Mouse (Mus musculus) heart, adult 18-20 months (tissue): ENCODE data around the gene Gm11549. TPM values are rescaled to one million over a fixed set of nuclear protein-coding genes. Genes with fewer than 3 reads are reported as not detected.

Experiments
- DNase-seq, 2 experiments: peaks; one replicate each; pipeline ENCODE4 v3.0.0; 2021 to 2022; ENCODE audit warnings: mixed read lengths in 1 of 2
- long read RNA-seq, 2 experiments: library from polyadenylated mRNA; stranded (forward); transcript quantifications; one replicate each; pipeline ENCODE4 v2.0.0; 2021
- total RNA-seq, 2 experiments: library from RNA; stranded (reverse); gene quantifications; 2 replicates each; pipeline ENCODE4 v1.2.3; 2021

Gm11549 gene
- total RNA-seq: not detected
- long read RNA-seq, experiment 1: 0 reads
- long read RNA-seq, experiment 2: 0 reads

- DNase-seq: peak in 1 of 2 experiments; percentile 17
Observed at GRCm38 (mm10) chr3:36521073-36522060, at the start of gene Gm11549. Gene Gm11549, minus strand, starts transcription at chr3:36521813.

- DNase-seq: no peak
Observed at GRCm38 (mm10) chr3:36569836-36570235, 48.2 kb upstream of the Gm11549 start.

- no peak for DNase-seq
Observed at GRCm38 (mm10) chr3:36563666-36564065, 42.1 kb upstream of the Gm11549 start.

GRCm38 (mm10) chr3:36559606-36560005 lies 38.0 kb upstream of the Gm11549 start:
- no peak for DNase-seq

- no peak for DNase-seq
Observed at GRCm38 (mm10) chr3:36557601-36558000, 36.0 kb upstream of the Gm11549 start.

- peak; percentile 94 to 98 for DNase-seq
Observed at GRCm38 (mm10) chr3:36552406-36553047, 30.9 kb upstream of the Gm11549 start, which contains the start of gene Exosc9. Gene Exosc9, plus strand, starts transcription at chr3:36552606.

GRCm38 (mm10) chr3:36551851-36552384 lies 30.3 kb upstream of the Gm11549 start:
- DNase-seq: no peak

- DNase-seq: peak; percentile 56 to 78
Observed at GRCm38 (mm10) chr3:36551343-36551742, 29.7 kb upstream of the Gm11549 start.

- no peak for DNase-seq
Observed at GRCm38 (mm10) chr3:36544961-36545360, 23.3 kb upstream of the Gm11549 start.

GRCm38 (mm10) chr3:36541399-36541798 lies 19.8 kb upstream of the Gm11549 start:
- DNase-seq: no peak

- DNase-seq: peak; percentile 18 to 57
Observed at GRCm38 (mm10) chr3:36540756-36541155, 19.1 kb upstream of the Gm11549 start.

GRCm38 (mm10) chr3:36537701-36538470 lies 16.3 kb upstream of the Gm11549 start:
- peak; percentile 16 to 48 for DNase-seq

GRCm38 (mm10) chr3:36536041-36536440 lies 14.4 kb upstream of the Gm11549 start:
- DNase-seq: no peak

GRCm38 (mm10) chr3:36533201-36533672 lies 11.6 kb upstream of the Gm11549 start:
- DNase-seq: no peak

- DNase-seq: no peak
Observed at GRCm38 (mm10) chr3:36532738-36533137, 11.1 kb upstream of the Gm11549 start.

- DNase-seq: no peak
Observed at GRCm38 (mm10) chr3:36531979-36532542, 10.4 kb upstream of the Gm11549 start.

- no peak for DNase-seq
Observed at GRCm38 (mm10) chr3:36531242-36531641, 9.6 kb upstream of the Gm11549 start.

- no peak for DNase-seq
Observed at GRCm38 (mm10) chr3:36530781-36531180, 9.2 kb upstream of the Gm11549 start.

GRCm38 (mm10) chr3:36530345-36530744 lies 8.7 kb upstream of the Gm11549 start:
- DNase-seq: peak; percentile 65 to 78

- no peak for DNase-seq
Observed at GRCm38 (mm10) chr3:36524466-36524865, 2.9 kb upstream of the Gm11549 start.

GRCm38 (mm10) chr3:36522137-36522536 lies 524 bp upstream of the Gm11549 start:
- no peak for DNase-seq
